Mouse (Mus musculus): ENCODE measurements around the gene Mfsd13b. TPM values are rescaled to one million over a fixed set of nuclear protein-coding genes. Genes with fewer than 3 reads are reported as not detected.
"Not testable (repeated sequence)": the region's sequence is repeated elsewhere in the genome, so short reads cannot be mapped to it uniquely, and the experiment has no call there.

Gene Mfsd13b
- polyA plus RNA-seq, 1 experiment from 2014 or later, result 0.11 TPM

- no peaks in the 10 kb centered on the region for H3K9me3 ChIP-seq
- H3K27me3 ChIP-seq (ENCODE audit: insufficient read depth, poor library complexity, severe bottlenecking), result no peaks in the 10 kb centered on the region
- H3K36me3 ChIP-seq, result no peaks in the 10 kb centered on the region
- DNase-seq (ENCODE audit: low spot score), result no peak
- 80% methylated on average over 3 of the region's 3 CpGs for whole genome bisulfite sequencing
- no peak overlapping the region for H3K4me3 ChIP-seq
- no peaks in the 10 kb centered on the region for H3K4me1 ChIP-seq
- H3K27ac ChIP-seq, result no peak overlapping the region
Measured at GRCm38 (mm10) chr7:121001879-121002278, 19.6 kb downstream of the Mfsd13b start.

- no peaks in the 10 kb centered on the region for H3K27me3 ChIP-seq (ENCODE audit: insufficient read depth, poor library complexity, severe bottlenecking)
- no peak for DNase-seq (ENCODE audit: low spot score)
- no peak overlapping the region for H3K27ac ChIP-seq
- no peaks in the 10 kb centered on the region for H3K9me3 ChIP-seq
- H3K4me1 ChIP-seq, result no peaks in the 10 kb centered on the region
- H3K4me3 ChIP-seq, result no peak overlapping the region
- 80% methylated on average over 5 of the region's 5 CpGs for WGBS
- H3K36me3 ChIP-seq, result no peaks in the 10 kb centered on the region
Measured at GRCm38 (mm10) chr7:121002407-121002928, 20.2 kb downstream of the Mfsd13b start.

- no peaks in the 10 kb centered on the region for H3K4me1 ChIP-seq
- no peaks in the 10 kb centered on the region for H3K27me3 ChIP-seq (ENCODE audit: insufficient read depth, poor library complexity, severe bottlenecking)
- no peaks in the 10 kb centered on the region for H3K9me3 ChIP-seq
- H3K27ac ChIP-seq, result no peak overlapping the region
- no peak overlapping the region for H3K4me3 ChIP-seq
- no peaks in the 10 kb centered on the region for H3K36me3 ChIP-seq
- 74% methylated on average over 4 of the region's 4 CpGs for WGBS
- DNase-seq (ENCODE audit: low spot score), result no peak
Measured at GRCm38 (mm10) chr7:121003793-121004418, 21.6 kb downstream of the Mfsd13b start.

- Histone ChIP-seq H3K4me1 (no peaks in the 10 kb centered on the region), H3K9me3 (no peaks in the 10 kb centered on the region), H3K27me3 (ENCODE audit: insufficient read depth, poor library complexity, severe bottlenecking) (no peaks in the 10 kb centered on the region; the same call in 1 of the 2 replicates), H3K4me3 (no peak overlapping the region), H3K36me3 (no peaks in the 10 kb centered on the region), H3K27ac (no peak overlapping the region)
- DNase-seq (ENCODE audit: low spot score), result no peak
- 79% methylated on average over 10 of the region's 10 CpGs for WGBS
Measured at GRCm38 (mm10) chr7:121011794-121012689, 29.7 kb downstream of the Mfsd13b start.

DNA sequence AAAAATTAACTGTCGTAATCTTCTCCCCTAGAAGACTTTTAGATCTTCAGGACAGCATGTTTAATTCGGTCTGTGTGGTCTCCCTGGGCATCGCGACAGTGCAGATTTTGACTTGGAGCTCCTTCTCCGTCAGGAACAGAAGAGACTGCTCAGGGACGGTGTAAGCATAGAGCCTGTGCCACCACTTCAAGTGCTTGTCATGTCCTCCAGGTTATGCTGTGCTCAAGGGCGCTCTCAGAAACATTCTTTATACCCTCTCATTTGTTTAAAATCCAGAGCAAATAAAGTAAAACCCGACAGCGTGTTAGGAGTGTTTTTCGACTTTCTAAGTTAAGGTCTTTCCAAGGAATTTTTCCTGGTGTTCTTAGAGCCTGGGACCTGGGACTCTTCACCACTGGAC is 32.2 kb downstream of the Mfsd13b start:
- no peaks in the 10 kb centered on the region for H3K4me1 ChIP-seq
- H3K9me3 ChIP-seq, result no peaks in the 10 kb centered on the region
- no peak for DNase-seq (ENCODE audit: low spot score)
- whole genome bisulfite sequencing, result 83% methylated on average over 10 of the region's 10 CpGs
- no peak overlapping the region for H3K27ac ChIP-seq
- no peak overlapping the region for H3K4me3 ChIP-seq
- H3K27me3 ChIP-seq (ENCODE audit: insufficient read depth, poor library complexity, severe bottlenecking), result peaks cover 6% of the 10 kb centered on the region; the same call in 1 of the 2 replicates
- H3K36me3 ChIP-seq, result no peaks in the 10 kb centered on the region

DNA sequence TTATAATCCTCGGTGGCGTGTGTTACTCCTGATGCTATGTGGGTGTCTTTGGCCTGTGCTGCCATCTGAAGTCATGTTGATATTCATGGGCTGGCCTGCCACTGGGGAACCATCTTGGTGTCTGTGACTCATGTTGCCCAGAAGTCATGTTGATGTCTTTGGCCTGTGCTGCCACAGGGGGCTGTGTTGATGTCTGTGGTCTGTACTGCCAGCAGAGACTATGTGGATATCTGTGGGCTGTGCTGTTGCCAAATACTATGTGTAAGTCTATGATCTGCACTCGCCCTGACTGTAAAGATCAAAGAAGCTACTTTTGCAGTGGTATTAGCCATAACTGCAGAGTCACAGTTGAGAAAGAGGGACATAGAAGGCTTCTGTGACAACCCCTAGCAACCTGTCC is 36.5 kb downstream of the Mfsd13b start:
- Histone ChIP-seq H3K27me3 (ENCODE audit: insufficient read depth, poor library complexity, severe bottlenecking) (peaks cover 6% of the 10 kb centered on the region; the same call in 1 of the 2 replicates), H3K4me3 (no peak overlapping the region), H3K9me3 (no peaks in the 10 kb centered on the region), H3K27ac (no peak overlapping the region), H3K36me3 (no peaks in the 10 kb centered on the region), H3K4me1 (no peaks in the 10 kb centered on the region)
- no peak for DNase-seq (ENCODE audit: low spot score)
- WGBS, result 78% methylated on average over 3 of the region's 3 CpGs

- H3K27me3 ChIP-seq (ENCODE audit: insufficient read depth, poor library complexity, severe bottlenecking), result peaks cover 6% of the 10 kb centered on the region; the same call in 1 of the 2 replicates
- no peak for DNase-seq (ENCODE audit: low spot score)
Measured at GRCm38 (mm10) chr7:121020277-121020676, 38.0 kb downstream of the Mfsd13b start.

GRCm38 (mm10) chr7:121025221-121026008 is 43.1 kb downstream of the Mfsd13b start:
- Histone ChIP-seq H3K27ac (no peak overlapping the region), H3K27me3 (ENCODE audit: insufficient read depth, poor library complexity, severe bottlenecking) (peaks cover 16% of the 10 kb centered on the region; the same call in 1 of the 2 replicates), H3K4me1 (no peaks in the 10 kb centered on the region), H3K4me3 (no peak overlapping the region), H3K36me3 (no peaks in the 10 kb centered on the region), H3K9me3 (no peaks in the 10 kb centered on the region)
- WGBS, result 66% methylated on average over 6 of the region's 6 CpGs
- no peak for DNase-seq (ENCODE audit: low spot score)

More at GRCm38 (mm10) chr7:121020277-121020676, 38.0 kb downstream of the Mfsd13b start:
- WGBS, result 33% methylated on average over 8 of the region's 8 CpGs
- no peak overlapping the region for H3K4me3 ChIP-seq
- no peaks in the 10 kb centered on the region for H3K9me3 ChIP-seq
- H3K27ac ChIP-seq, result no peak overlapping the region
- H3K4me1 ChIP-seq, result no peaks in the 10 kb centered on the region
- no peaks in the 10 kb centered on the region for H3K36me3 ChIP-seq

GRCm38 (mm10) chr7:121026300-121026699 is 44.0 kb downstream of the Mfsd13b start:
- 60% methylated on average over 3 of the region's 3 CpGs for WGBS
- DNase-seq (ENCODE audit: low spot score), result no peak
- Histone ChIP-seq H3K4me1 (no peaks in the 10 kb centered on the region), H3K9me3 (no peaks in the 10 kb centered on the region), H3K27ac (no peak overlapping the region), H3K27me3 (ENCODE audit: insufficient read depth, poor library complexity, severe bottlenecking) (peaks cover 21% of the 10 kb centered on the region; the same call in 1 of the 2 replicates), H3K36me3 (no peaks in the 10 kb centered on the region), H3K4me3 (no peak overlapping the region)

GRCm38 (mm10) chr7:121029947-121030346 is 47.6 kb downstream of the Mfsd13b start:
- not testable (repeated sequence) for H3K9me3 ChIP-seq; H3K36me3 ChIP-seq; H3K4me3 ChIP-seq; H3K27ac ChIP-seq; DNase-seq (ENCODE audit: low spot score); H3K4me1 ChIP-seq
- H3K27me3 ChIP-seq (ENCODE audit: insufficient read depth, poor library complexity, severe bottlenecking), result peaks cover 32% of the 10 kb centered on the region; the same call in 1 of the 2 replicates

GRCm38 (mm10) chr7:121033856-121034652 is 51.7 kb downstream of the Mfsd13b start, which contains the start of gene Mettl9:
Gene Mettl9, plus strand, starts transcription at chr7:121034445.
- Histone ChIP-seq H3K9me3 (no peaks in the 10 kb centered on the region), H3K4me1 (peaks cover 18% of the 10 kb centered on the region; the same call in 1 of the 2 replicates), H3K27ac (peak within 1 kb of the TSS; percentile 99), H3K36me3 (no peaks in the 10 kb centered on the region), H3K27me3 (ENCODE audit: insufficient read depth, poor library complexity, severe bottlenecking) (peaks cover 25% of the 10 kb centered on the region; the same call in 1 of the 2 replicates), H3K4me3 (peak within 1 kb of the TSS; percentile 99)
- DNase-seq (ENCODE audit: low spot score), result peak; percentile 97
- 3% methylated on average over 39 of the region's 43 CpGs for WGBS

- no peak for DNase-seq (ENCODE audit: low spot score)
Measured at GRCm38 (mm10) chr7:121034701-121035141, 52.4 kb downstream of the Mfsd13b start.

More at GRCm38 (mm10) chr7:121034701-121035141, 52.4 kb downstream of the Mfsd13b start:
- no peaks in the 10 kb centered on the region for H3K36me3 ChIP-seq
- WGBS, result under 1% methylated on average over 63 of the region's 63 CpGs
- peaks cover 18% of the 10 kb centered on the region; the same call in 1 of the 2 replicates for H3K4me1 ChIP-seq
- H3K9me3 ChIP-seq, result no peaks in the 10 kb centered on the region
- H3K27ac ChIP-seq, result peak overlapping the region; percentile 99
- H3K27me3 ChIP-seq (ENCODE audit: insufficient read depth, poor library complexity, severe bottlenecking), result peaks cover 20% of the 10 kb centered on the region; the same call in 1 of the 2 replicates
- peak overlapping the region; percentile 99 for H3K4me3 ChIP-seq

Measured in heart, embryonic 10.5 days (tissue).